24 mouse cellular contexts compared by ENCODE assay signal in the genomic region with DNA sequence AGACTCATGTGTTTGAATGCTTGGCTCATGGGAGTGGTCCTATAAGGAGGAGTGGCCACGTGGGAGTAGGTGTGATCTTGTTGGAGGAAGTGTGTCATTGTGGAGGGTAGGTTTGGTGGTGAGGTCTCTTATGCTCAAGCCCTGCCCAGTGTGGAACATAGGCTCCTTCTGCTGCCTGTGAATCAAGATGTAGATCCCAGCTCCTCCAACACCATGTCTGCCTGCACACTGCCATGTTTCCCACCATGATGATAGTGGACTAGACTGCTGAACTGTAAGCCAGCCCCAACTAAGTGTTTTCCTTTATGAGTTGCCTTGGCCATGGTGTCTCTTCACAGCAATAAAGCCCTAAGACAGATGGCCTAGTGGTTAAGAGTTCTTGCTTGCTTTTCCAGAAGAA. TPM values are rescaled to one million over a fixed set of nuclear protein-coding genes. Genes with fewer than 3 reads are reported as not detected.
"Had no signal": no experiment of that assay in that cellular context is flagged by ENCODE, and none has a peak within 500 bp of the region (broad histone marks: within the 10 kb centered on the region; RNA-seq: fewer than 3 reads in every experiment).

No protein-coding gene starts in this region.

- H3K4me3 ChIP-seq: midbrain, embryonic 10.5 days; myocyte; neural tube, embryonic 13.5 days; neural tube, embryonic 15.5 days; stomach, embryonic 15.5 days had no signal

- DNase-seq: lung, adult 18-20 months; lung, embryonic 14.5 days; lung, postnatal 10 days; lung, postnatal 4 days; midbrain, embryonic 14.5 days; retina, postnatal 1 day; right cerebral cortex, adult 18-20 months; thymus, adult 2 months; thymus, postnatal 25 days; thymus, postnatal 4 days had no signal

- H3K9me3 ChIP-seq: midbrain, embryonic 10.5 days; neural tube, embryonic 13.5 days; neural tube, embryonic 15.5 days; stomach, embryonic 15.5 days had no signal

- H3K9ac ChIP-seq: liver, embryonic 14.5 days; lung, embryonic 14.5 days; neural tube, embryonic 13.5 days; neural tube, embryonic 15.5 days; stomach, embryonic 15.5 days had no signal

- H3K27me3 ChIP-seq: neural tube, embryonic 13.5 days; neural tube, embryonic 15.5 days; stomach, embryonic 15.5 days had no signal

- ATAC-seq: midbrain, embryonic 16.5 days had no signal

- H3K27ac ChIP-seq: liver, embryonic 14.5 days; midbrain, embryonic 10.5 days; neural tube, embryonic 13.5 days; neural tube, embryonic 15.5 days; stomach, embryonic 15.5 days; stomach, postnatal 0 days had no signal

RNA-seq across cellular contexts. Expression of gene 1700028J19Rik, which starts 2.4 kb away (rescaled TPM):
- total RNA-seq: megakaryocyte-erythroid progenitor cell, adult 5-6 weeks had no signal

RNA-seq across cellular contexts. Expression of gene Gm36864, which starts 8.1 kb away (rescaled TPM):
- total RNA-seq: megakaryocyte-erythroid progenitor cell, adult 5-6 weeks had no signal
- polyA plus RNA-seq: liver, embryonic 14.5 days; liver, embryonic 16.5 days; lung, embryonic 14.5 days; lung, embryonic 16.5 days; midbrain, embryonic 14.5 days; midbrain, embryonic 16.5 days; myocyte; neural tube, embryonic 11.5 days; neural tube, embryonic 13.5 days; neural tube, embryonic 15.5 days; spleen, adult 2 months; stomach, embryonic 15.5 days; stomach, postnatal 0 days; thymus, adult 2 months; urinary bladder, adult 2 months had no signal

RNA-seq across cellular contexts. Expression of gene Acp4, which starts 13.1 kb away (rescaled TPM):
- total RNA-seq: megakaryocyte-erythroid progenitor cell, adult 5-6 weeks had no signal
- polyA plus RNA-seq: liver, embryonic 14.5 days; liver, embryonic 16.5 days; lung, embryonic 16.5 days; midbrain, embryonic 10.5 days; midbrain, embryonic 14.5 days; midbrain, embryonic 16.5 days; neural tube, embryonic 11.5 days; neural tube, embryonic 13.5 days; spleen, adult 2 months; stomach, embryonic 15.5 days; stomach, postnatal 0 days; urinary bladder, adult 2 months had no signal

RNA-seq across cellular contexts. Expression of gene Gm15517, which starts 17.2 kb away (rescaled TPM):
- total RNA-seq: megakaryocyte-erythroid progenitor cell, adult 5-6 weeks had no signal
- polyA plus RNA-seq: liver, embryonic 14.5 days; liver, embryonic 16.5 days; lung, embryonic 14.5 days; lung, embryonic 16.5 days; midbrain, embryonic 10.5 days; midbrain, embryonic 14.5 days; midbrain, embryonic 16.5 days; myocyte; neural tube, embryonic 11.5 days; neural tube, embryonic 13.5 days; neural tube, embryonic 15.5 days; spleen, adult 2 months; stomach, embryonic 15.5 days; stomach, postnatal 0 days had no signal
